Mouse (Mus musculus) C2C12 (cell line): ENCODE results near the gene B230307C23Rik. TPM values are rescaled to one million over a fixed set of nuclear protein-coding genes. Genes with fewer than 3 reads are reported as not detected.
A peak's percentile ranks its signal among the peaks of the same experiment; 100 is the strongest.
"Not testable (repeated sequence)": the region's sequence is repeated elsewhere in the genome, so short reads cannot be mapped to it uniquely, and the experiment has no call there.

ENCODE experiments used
- H3K27me3 ChIP-seq: one replicate; pipeline ENCODE4 v1.6.1; 2011; ENCODE audit not compliant: control insufficient read depth, insufficient read depth, insufficient read length
- H3K36me3 ChIP-seq: one replicate; pipeline ENCODE4 v1.6.1; 2011; ENCODE audit not compliant: control insufficient read depth, insufficient read depth
- H3K4me3 ChIP-seq: one replicate; pipeline ENCODE4 v1.5.1; 2011; ENCODE audit warnings: mild to moderate bottlenecking, control low read depth; ENCODE audit not compliant: poor library complexity, insufficient read depth, severe bottlenecking
- H3K79me2 ChIP-seq: one replicate; pipeline ENCODE4 v1.6.1; 2011; ENCODE audit not compliant: control insufficient read depth, insufficient read depth
- H3K79me3 ChIP-seq: one replicate; pipeline ENCODE4 v1.6.1; 2011; ENCODE audit warnings: low read depth, control low read depth
- H3ac ChIP-seq: one replicate; pipeline ENCODE3; 2011; ENCODE audit warnings: low read depth; ENCODE audit not compliant: control insufficient read depth, insufficient read length
- CEBPB ChIP-seq: IDR thresholded peaks from one replicate; pipeline ENCODE4 v1.6.1; 2011; ENCODE audit warnings: low read depth, mild to moderate bottlenecking, control low read depth, moderate library complexity
- FOSL1 ChIP-seq: IDR thresholded peaks from one replicate; pipeline ENCODE4 v1.8.0; 2011; ENCODE audit warnings: mild to moderate bottlenecking, low read length; ENCODE audit not compliant: poor library complexity, insufficient read depth, severe bottlenecking
- polyA plus RNA-seq: library from polyadenylated mRNA; unstranded; fragments of >200 nt; fragmentation: generic; extraction: Trizol; gene quantifications from one replicate; pipeline ENCODE4 v1.2.1, GENCODE M21; 2012; ENCODE audit warnings: missing spikeins

B230307C23Rik gene
- polyA plus RNA-seq, 1 experiment, result 5.2 TPM

DNA sequence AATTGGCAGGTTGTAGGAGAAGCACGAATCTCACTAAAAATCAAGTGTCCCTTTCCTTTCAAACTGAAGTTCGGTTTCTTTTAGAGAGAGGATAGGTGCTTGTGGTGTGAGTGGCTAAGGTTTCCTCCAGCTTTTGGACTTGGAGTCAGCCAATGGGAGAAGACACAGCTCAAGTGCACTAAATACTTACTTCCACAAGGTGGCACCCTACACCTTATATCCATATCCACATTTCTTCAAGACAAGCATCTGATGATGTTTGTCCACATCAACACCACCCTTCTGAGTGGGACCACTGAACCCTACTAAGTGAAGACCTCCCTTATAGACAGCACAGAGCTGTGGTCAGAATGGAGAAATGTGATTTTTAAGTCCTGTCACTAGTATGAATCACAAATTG, 44.6 kb downstream of the B230307C23Rik start:
- H3K4me3 ChIP-seq, result no peak overlapping the region
- H3K79me2 ChIP-seq, result no peaks in the 10 kb centered on the region
- TF ChIP-seq FOSL1, result no peak
- no peak for TF ChIP-seq CEBPB
- H3ac ChIP-seq, result no peak overlapping the region
- no peaks in the 10 kb centered on the region for H3K36me3 ChIP-seq
- H3K79me3 ChIP-seq, result no peaks in the 10 kb centered on the region
- H3K27me3 ChIP-seq, result no peaks in the 10 kb centered on the region

DNA sequence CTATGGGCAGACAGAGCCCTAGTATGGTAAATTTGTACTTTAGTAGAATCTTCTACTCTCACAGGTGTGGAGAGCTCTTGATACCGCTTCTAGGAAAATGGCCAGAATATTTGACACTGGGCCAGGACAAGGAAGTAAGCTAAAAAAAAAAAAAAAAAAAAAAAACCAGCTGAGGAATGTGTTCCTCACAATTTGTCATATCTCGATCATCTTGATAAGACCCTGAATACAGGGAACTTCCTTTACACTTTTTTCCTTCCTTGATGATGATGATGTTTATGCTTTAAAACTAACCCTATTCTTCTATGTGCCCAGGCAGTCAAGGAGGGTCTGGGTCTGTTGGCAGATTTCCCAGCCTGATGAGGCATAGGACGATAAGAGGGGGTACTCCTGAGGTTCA, 82.3 kb downstream of the B230307C23Rik start:
- H3K27me3 ChIP-seq, H3K36me3 ChIP-seq, H3K4me3 ChIP-seq, H3ac ChIP-seq: not testable (repeated sequence)
- H3K79me2 ChIP-seq, result peaks cover 44% of the 10 kb centered on the region
- peaks cover 16% of the 10 kb centered on the region for H3K79me3 ChIP-seq

DNA sequence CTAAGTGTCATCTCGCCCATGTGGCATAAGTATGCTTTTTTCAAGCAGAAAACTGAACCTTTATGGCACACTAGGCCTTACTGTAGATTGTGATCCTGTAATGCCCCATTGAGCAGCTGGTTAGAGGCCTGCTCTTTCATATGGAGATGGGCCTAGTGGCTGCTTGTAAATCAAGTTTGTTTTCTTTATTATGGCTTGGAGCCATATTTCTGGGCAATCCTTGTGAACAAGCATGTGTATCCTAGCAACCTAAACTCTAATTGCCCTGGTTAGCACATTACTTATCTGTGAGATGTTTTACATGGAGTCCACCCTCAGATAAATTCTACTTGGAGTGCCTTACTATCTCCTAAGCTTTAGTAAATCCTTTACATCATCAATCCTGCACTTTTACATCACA, 84.0 kb downstream of the B230307C23Rik start:
- not testable (repeated sequence) for H3K27me3 ChIP-seq
- Histone ChIP-seq H3K79me2 (peaks cover 44% of the 10 kb centered on the region), H3K79me3 (peaks cover 16% of the 10 kb centered on the region)

More for the DNA sequence above, 84.0 kb downstream of the B230307C23Rik start:
- peak overlapping the region; percentile 40 for H3K4me3 ChIP-seq
- H3ac ChIP-seq, H3K36me3 ChIP-seq: not testable (repeated sequence)

Other genes with a start within 250 kb of the B230307C23Rik start
- not detected for gene Ripk4, start 233.5 kb upstream of the B230307C23Rik start, polyA plus RNA-seq
- gene Prdm15, start 145.5 kb upstream of the B230307C23Rik start, polyA plus RNA-seq, result 4.4 TPM
- 9.3 TPM for gene C2cd2, start 34.7 kb upstream of the B230307C23Rik start, polyA plus RNA-seq
- gene Zbtb21, start 34.7 kb upstream of the B230307C23Rik start, polyA plus RNA-seq, result 11.5 TPM
- gene A630089N07Rik, start 85.1 kb downstream of the B230307C23Rik start, polyA plus RNA-seq, result 1.2 TPM